Mouse (Mus musculus): ENCODE results near the gene Aqp1. TPM values are rescaled to one million over a fixed set of nuclear protein-coding genes. Genes with fewer than 3 reads are reported as not detected.

Aqp1 gene
- polyA plus RNA-seq, 1 experiment from 2014 or later = 3.7 TPM

- Histone ChIP-seq H3K9me3 (replicated peaks; ENCODE audit: control insufficient read depth, low read length) (no peaks in the 10 kb centered on the region), H3K4me3 (ENCODE audit: low read depth, low read length) (no peak overlapping the region), H3K36me3 (ENCODE audit: control insufficient read depth, insufficient read depth, low read length) (no peaks in the 10 kb centered on the region), H3K27me3 (ENCODE audit: control insufficient read depth, insufficient read depth, low read length) (no peaks in the 10 kb centered on the region), H3K4me2 (no peak overlapping the region), H3K9ac (ENCODE audit: low read depth, low read length) (no peak overlapping the region), H3K4me1 (ENCODE audit: control insufficient read depth, insufficient read depth, low read length) (peaks cover 30% of the 10 kb centered on the region), H3K27ac (ENCODE audit: low read depth, low read length) (no peak overlapping the region)
- ATAC-seq (replicated peaks; ENCODE audit: insufficient number of reproducible peaks, low FRiP score, low TSS enrichment) = no peak
- 61% methylated on average over 17 of the region's 17 CpGs for WGBS (ENCODE audit: insufficient replicate concordance)
Observed at GRCm38 (mm10) chr6:55323908-55324634, 12.2 kb upstream of the Aqp1 start.

DNA sequence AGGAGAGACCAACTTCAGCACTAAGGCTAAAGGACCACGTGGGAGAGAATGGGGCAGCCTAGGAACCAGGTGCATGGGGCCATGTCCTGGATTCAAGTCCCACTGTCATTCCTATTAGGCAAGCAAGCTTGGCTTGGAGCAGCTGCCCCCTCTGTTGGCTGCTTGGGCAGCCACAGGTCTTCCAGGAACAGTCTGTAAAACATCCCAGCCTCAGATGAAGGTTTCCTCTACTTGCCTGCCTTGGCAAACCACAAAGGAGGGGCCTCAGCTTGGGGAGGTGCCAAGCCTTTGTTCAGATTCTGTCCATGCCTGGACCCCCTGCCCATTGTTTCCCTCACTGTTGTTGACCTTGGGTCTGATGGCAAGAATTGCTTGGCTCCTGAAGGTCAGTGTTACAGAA lies 11.4 kb upstream of the Aqp1 start:
- H3K4me1 ChIP-seq (ENCODE audit: control insufficient read depth, insufficient read depth, low read length) = peaks cover 30% of the 10 kb centered on the region
- H3K27ac ChIP-seq (ENCODE audit: low read depth, low read length) = no peak overlapping the region
- H3K4me2 ChIP-seq = no peak overlapping the region
- 68% methylated on average over 1 of the region's 1 CpGs for WGBS (ENCODE audit: insufficient replicate concordance)
- no peaks in the 10 kb centered on the region for H3K9me3 ChIP-seq (replicated peaks; ENCODE audit: control insufficient read depth, low read length)
- H3K4me3 ChIP-seq (ENCODE audit: low read depth, low read length) = no peak overlapping the region
- H3K36me3 ChIP-seq (ENCODE audit: control insufficient read depth, insufficient read depth, low read length) = no peaks in the 10 kb centered on the region
- H3K9ac ChIP-seq (ENCODE audit: low read depth, low read length) = no peak overlapping the region
- no peaks in the 10 kb centered on the region for H3K27me3 ChIP-seq (ENCODE audit: control insufficient read depth, insufficient read depth, low read length)
- ATAC-seq (replicated peaks; ENCODE audit: insufficient number of reproducible peaks, low FRiP score, low TSS enrichment) = no peak

DNA sequence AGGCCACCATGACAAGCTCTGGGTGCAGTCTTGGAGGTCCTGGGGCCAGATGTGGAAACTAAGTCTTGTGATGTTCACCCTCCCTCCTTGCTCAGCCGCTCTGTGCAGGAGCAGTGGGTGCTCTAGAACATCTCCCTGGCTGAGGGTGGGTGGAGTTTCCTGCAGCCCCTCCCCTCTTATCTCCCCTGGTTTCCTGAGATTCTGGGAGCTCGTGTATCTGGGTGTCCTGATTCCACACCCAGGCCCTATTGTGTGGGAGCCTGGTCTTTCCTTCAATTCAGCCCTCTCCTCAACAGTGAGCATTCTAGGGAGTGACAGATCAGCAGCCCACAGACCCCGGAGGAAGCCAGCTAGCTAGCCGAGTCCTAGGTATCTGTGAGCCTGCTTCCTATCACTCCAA lies 9.9 kb upstream of the Aqp1 start:
- ATAC-seq (replicated peaks; ENCODE audit: insufficient number of reproducible peaks, low FRiP score, low TSS enrichment) = no peak; the same call in 1 of the 2 replicates
- Histone ChIP-seq H3K4me1 (ENCODE audit: control insufficient read depth, insufficient read depth, low read length) (peaks cover 26% of the 10 kb centered on the region), H3K9me3 (replicated peaks; ENCODE audit: control insufficient read depth, low read length) (no peaks in the 10 kb centered on the region), H3K4me3 (ENCODE audit: low read depth, low read length) (no peak overlapping the region), H3K4me2 (no peak overlapping the region), H3K27ac (ENCODE audit: low read depth, low read length) (no peak overlapping the region), H3K27me3 (ENCODE audit: control insufficient read depth, insufficient read depth, low read length) (no peaks in the 10 kb centered on the region), H3K36me3 (ENCODE audit: control insufficient read depth, insufficient read depth, low read length) (no peaks in the 10 kb centered on the region), H3K9ac (ENCODE audit: low read depth, low read length) (no peak overlapping the region)
- 26% methylated on average over 4 of the region's 4 CpGs for WGBS (ENCODE audit: insufficient replicate concordance)

- Histone ChIP-seq H3K27me3 (ENCODE audit: control insufficient read depth, insufficient read depth, low read length) (no peaks in the 10 kb centered on the region; the same call in 1 of the 2 replicates), H3K27ac (ENCODE audit: low read depth, low read length) (no peak overlapping the region), H3K4me3 (ENCODE audit: low read depth, low read length) (no peak overlapping the region), H3K36me3 (ENCODE audit: control insufficient read depth, insufficient read depth, low read length) (no peaks in the 10 kb centered on the region), H3K4me2 (no peak overlapping the region), H3K9ac (ENCODE audit: low read depth, low read length) (no peak overlapping the region), H3K4me1 (ENCODE audit: control insufficient read depth, insufficient read depth, low read length) (peaks cover 21% of the 10 kb centered on the region), H3K9me3 (replicated peaks; ENCODE audit: control insufficient read depth, low read length) (no peaks in the 10 kb centered on the region)
- 66% methylated on average over 13 of the region's 13 CpGs for WGBS (ENCODE audit: insufficient replicate concordance)
- ATAC-seq (replicated peaks; ENCODE audit: insufficient number of reproducible peaks, low FRiP score, low TSS enrichment) = no peak
Observed at GRCm38 (mm10) chr6:55327326-55327725, 8.9 kb upstream of the Aqp1 start.

DNA sequence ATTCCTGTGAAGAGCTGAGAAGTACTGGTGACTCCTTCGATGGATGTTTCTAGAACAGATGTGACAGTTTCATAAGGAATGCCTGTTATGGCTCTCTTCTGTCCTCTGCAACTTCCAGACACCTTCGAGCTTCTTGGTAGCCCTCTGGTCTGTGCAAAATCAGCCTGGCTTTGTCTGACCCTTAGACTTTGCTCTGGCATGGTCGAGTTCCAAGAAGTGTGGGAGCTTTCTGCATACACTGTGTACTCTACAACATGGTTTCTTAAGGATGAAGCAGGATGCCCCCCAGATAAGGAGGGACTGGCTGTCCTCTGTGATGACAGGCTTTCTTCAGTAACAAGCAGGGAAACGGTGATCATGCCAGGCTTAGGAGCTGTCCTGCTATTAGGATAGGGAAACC lies 8.1 kb upstream of the Aqp1 start:
- Histone ChIP-seq H3K27ac (ENCODE audit: low read depth, low read length) (no peak overlapping the region), H3K4me3 (ENCODE audit: low read depth, low read length) (no peak overlapping the region)

DNA sequence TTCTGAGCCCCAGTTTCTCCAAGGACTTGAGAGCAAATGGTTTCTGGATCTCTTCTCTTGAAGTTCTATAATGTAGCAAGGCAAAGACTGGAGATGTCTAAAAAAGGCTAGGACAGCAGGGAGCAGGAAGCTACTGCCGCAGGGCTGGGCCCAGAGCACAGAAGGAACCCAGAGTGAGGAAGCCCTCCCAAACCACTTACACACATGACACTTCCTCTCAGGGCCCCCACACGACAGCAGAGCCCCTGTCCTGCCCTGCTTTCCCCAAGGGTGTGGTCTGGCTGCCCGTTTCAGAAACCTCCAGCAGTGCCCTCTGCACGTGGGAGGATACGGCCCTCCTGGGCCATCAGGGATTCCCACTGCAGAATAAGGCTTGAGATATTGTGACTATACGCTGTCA lies 4.9 kb upstream of the Aqp1 start:
- H3K27me3 ChIP-seq (ENCODE audit: control insufficient read depth, insufficient read depth, low read length) = no peaks in the 10 kb centered on the region; the same call in 1 of the 2 replicates
- no peak overlapping the region for H3K4me3 ChIP-seq (ENCODE audit: low read depth, low read length)
- peaks cover 22% of the 10 kb centered on the region for H3K4me1 ChIP-seq (ENCODE audit: control insufficient read depth, insufficient read depth, low read length)
- 61% methylated on average over 6 of the region's 6 CpGs for WGBS (ENCODE audit: insufficient replicate concordance)
- no peak overlapping the region for H3K9ac ChIP-seq (ENCODE audit: low read depth, low read length)
- ATAC-seq (replicated peaks; ENCODE audit: insufficient number of reproducible peaks, low FRiP score, low TSS enrichment) = no peak
- no peaks in the 10 kb centered on the region for H3K9me3 ChIP-seq (replicated peaks; ENCODE audit: control insufficient read depth, low read length)
- no peak overlapping the region for H3K27ac ChIP-seq (ENCODE audit: low read depth, low read length)
- H3K36me3 ChIP-seq (ENCODE audit: control insufficient read depth, insufficient read depth, low read length) = no peaks in the 10 kb centered on the region
- no peak overlapping the region for H3K4me2 ChIP-seq

More for the DNA sequence above, 8.1 kb upstream of the Aqp1 start:
- no peak overlapping the region for H3K4me2 ChIP-seq
- no peak for ATAC-seq (replicated peaks; ENCODE audit: insufficient number of reproducible peaks, low FRiP score, low TSS enrichment)
- whole genome bisulfite sequencing (ENCODE audit: insufficient replicate concordance) = 61% methylated on average over 4 of the region's 4 CpGs
- H3K9ac ChIP-seq (ENCODE audit: low read depth, low read length) = no peak overlapping the region
- H3K27me3 ChIP-seq (ENCODE audit: control insufficient read depth, insufficient read depth, low read length) = no peaks in the 10 kb centered on the region; the same call in 1 of the 2 replicates
- peaks cover 24% of the 10 kb centered on the region for H3K4me1 ChIP-seq (ENCODE audit: control insufficient read depth, insufficient read depth, low read length)
- no peaks in the 10 kb centered on the region for H3K36me3 ChIP-seq (ENCODE audit: control insufficient read depth, insufficient read depth, low read length)
- H3K9me3 ChIP-seq (replicated peaks; ENCODE audit: control insufficient read depth, low read length) = no peaks in the 10 kb centered on the region

DNA sequence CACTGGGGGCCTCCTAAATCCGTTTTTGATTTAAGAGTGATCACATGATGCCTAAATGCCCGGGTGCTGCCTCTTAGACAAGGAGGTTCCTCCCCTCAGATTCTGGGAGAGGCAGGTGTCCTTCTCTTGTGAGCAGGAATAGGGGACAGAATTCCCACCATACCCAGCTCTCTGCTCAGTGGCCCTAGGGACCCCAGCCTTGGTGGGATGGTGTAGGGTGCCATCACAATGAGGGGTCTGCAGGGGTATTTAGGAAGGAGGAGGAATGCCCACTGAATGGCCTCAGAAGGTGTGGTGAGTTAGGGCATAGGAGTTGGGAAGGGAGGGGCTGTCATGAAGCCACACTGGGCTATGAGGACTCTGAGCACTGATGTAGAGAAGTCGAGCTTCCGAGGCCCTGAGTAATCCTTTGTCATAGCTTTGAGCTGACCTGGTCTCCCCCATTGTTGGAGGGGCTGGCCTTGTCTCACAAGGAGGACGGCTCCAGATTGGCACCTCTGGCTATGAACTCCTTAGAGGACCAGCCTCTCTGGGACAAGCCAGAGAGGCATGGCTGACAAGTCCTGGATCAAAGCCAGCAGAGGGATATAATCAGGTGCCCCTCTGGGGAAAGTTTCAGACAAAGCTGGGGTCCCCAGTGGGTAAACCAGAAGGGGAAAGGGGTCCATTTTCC lies 4.0 kb upstream of the Aqp1 start:
- Histone ChIP-seq H3K4me2 (no peak overlapping the region), H3K36me3 (ENCODE audit: control insufficient read depth, insufficient read depth, low read length) (no peaks in the 10 kb centered on the region), H3K9me3 (replicated peaks; ENCODE audit: control insufficient read depth, low read length) (no peaks in the 10 kb centered on the region), H3K27ac (ENCODE audit: low read depth, low read length) (no peak overlapping the region), H3K4me1 (ENCODE audit: control insufficient read depth, insufficient read depth, low read length) (peaks cover 27% of the 10 kb centered on the region), H3K27me3 (ENCODE audit: control insufficient read depth, insufficient read depth, low read length) (peaks cover 2% of the 10 kb centered on the region; the same call in 1 of the 2 replicates), H3K9ac (ENCODE audit: low read depth, low read length) (no peak overlapping the region), H3K4me3 (ENCODE audit: low read depth, low read length) (no peak overlapping the region)
- ATAC-seq (replicated peaks; ENCODE audit: insufficient number of reproducible peaks, low FRiP score, low TSS enrichment) = no peak
- WGBS (ENCODE audit: insufficient replicate concordance) = 52% methylated on average over 5 of the region's 5 CpGs

DNA sequence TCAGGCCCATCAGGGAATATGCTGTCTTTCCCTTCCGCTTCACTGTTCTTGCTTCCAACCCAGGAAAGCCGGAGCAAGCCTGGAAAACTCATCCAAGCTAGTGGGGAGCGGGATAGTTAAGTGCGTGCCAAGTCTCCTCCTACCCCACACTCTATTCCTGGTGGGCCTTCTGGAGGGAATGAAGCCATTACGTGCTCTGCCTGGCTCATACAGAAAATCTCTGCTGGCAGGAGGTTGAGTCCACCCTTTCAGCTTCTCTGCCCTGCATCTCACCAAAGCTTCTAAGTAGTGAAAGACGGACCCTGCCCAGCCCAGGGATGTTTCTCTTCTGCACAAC lies 3.5 kb upstream of the Aqp1 start:
- H3K27ac ChIP-seq (ENCODE audit: low read depth, low read length) = no peak overlapping the region
- WGBS (ENCODE audit: insufficient replicate concordance) = 83% methylated on average over 6 of the region's 6 CpGs
- ATAC-seq (replicated peaks; ENCODE audit: insufficient number of reproducible peaks, low FRiP score, low TSS enrichment) = no peak
- no peak overlapping the region for H3K9ac ChIP-seq (ENCODE audit: low read depth, low read length)
- H3K36me3 ChIP-seq (ENCODE audit: control insufficient read depth, insufficient read depth, low read length) = no peaks in the 10 kb centered on the region
- no peak overlapping the region for H3K4me2 ChIP-seq
- H3K4me3 ChIP-seq (ENCODE audit: low read depth, low read length) = no peak overlapping the region
- H3K27me3 ChIP-seq (ENCODE audit: control insufficient read depth, insufficient read depth, low read length) = peaks cover 2% of the 10 kb centered on the region; the same call in 1 of the 2 replicates
- H3K9me3 ChIP-seq (replicated peaks; ENCODE audit: control insufficient read depth, low read length) = no peaks in the 10 kb centered on the region
- H3K4me1 ChIP-seq (ENCODE audit: control insufficient read depth, insufficient read depth, low read length) = peaks cover 23% of the 10 kb centered on the region

DNA sequence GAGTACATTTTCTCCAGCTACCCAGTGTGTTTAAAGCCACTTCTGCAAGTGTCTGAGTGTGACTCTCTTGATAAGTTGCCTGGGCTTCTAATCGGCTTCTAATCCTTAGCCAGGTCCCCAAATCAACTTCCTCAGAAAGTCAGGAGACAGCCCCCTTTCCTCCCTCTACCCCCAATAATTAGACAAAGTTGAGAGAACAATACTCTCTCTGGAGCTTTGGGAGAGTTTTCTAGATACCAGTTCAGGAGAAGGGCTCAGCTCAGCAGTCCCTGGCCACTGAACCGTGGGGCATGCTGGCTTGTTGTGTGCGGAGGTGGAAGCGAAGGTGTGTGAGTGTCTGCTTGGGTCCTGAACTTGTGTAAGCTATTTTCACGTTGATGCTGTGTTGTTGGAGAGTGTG lies 1.0 kb downstream of the Aqp1 start:
- Histone ChIP-seq H3K9me3 (replicated peaks; ENCODE audit: control insufficient read depth, low read length) (no peaks in the 10 kb centered on the region), H3K27me3 (ENCODE audit: control insufficient read depth, insufficient read depth, low read length) (peaks cover 10% of the 10 kb centered on the region), H3K4me2 (peak overlapping the region; percentile 33), H3K4me1 (ENCODE audit: control insufficient read depth, insufficient read depth, low read length) (peaks cover 42% of the 10 kb centered on the region), H3K36me3 (ENCODE audit: control insufficient read depth, insufficient read depth, low read length) (no peaks in the 10 kb centered on the region), H3K4me3 (ENCODE audit: low read depth, low read length) (no peak overlapping the region), H3K9ac (ENCODE audit: low read depth, low read length) (no peak overlapping the region), H3K27ac (ENCODE audit: low read depth, low read length) (no peak overlapping the region)
- ATAC-seq (replicated peaks; ENCODE audit: insufficient number of reproducible peaks, low FRiP score, low TSS enrichment) = no peak
- 62% methylated on average over 5 of the region's 5 CpGs for WGBS (ENCODE audit: insufficient replicate concordance)

Data from heart, embryonic 11.5 days (tissue).